Mouse (Mus musculus) 416B (cell line): ENCODE data around the gene Dab2.

ENCODE experiments used
- DNase-seq: peaks from one replicate; pipeline ENCODE4 v3.0.0; 2011; ENCODE audit warnings: low read depth

Dab2 gene

DNA sequence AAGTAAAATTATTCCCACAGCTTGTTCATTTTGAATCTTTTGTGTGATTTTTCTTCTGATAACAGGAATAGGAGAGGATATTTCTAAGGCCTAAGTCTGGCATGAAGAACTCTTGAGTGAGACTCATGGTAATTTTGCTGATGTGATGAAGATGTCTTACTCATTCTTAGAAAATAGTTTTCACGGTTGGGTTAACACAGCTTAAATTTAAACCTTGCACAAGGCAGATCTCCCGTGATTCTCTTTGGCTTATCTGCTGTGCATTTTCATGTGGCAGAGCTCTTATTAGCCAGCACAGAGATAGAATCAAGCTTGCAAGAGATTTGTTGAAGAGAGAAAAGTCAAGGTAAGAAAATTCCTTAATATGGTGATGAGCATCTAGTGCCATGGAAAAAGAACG is at the start of gene Dab2:
TSS of gene Dab2 (plus strand) at position 235 of the 400 bp plus-strand sequence.
- no peak for DNase-seq

DNA sequence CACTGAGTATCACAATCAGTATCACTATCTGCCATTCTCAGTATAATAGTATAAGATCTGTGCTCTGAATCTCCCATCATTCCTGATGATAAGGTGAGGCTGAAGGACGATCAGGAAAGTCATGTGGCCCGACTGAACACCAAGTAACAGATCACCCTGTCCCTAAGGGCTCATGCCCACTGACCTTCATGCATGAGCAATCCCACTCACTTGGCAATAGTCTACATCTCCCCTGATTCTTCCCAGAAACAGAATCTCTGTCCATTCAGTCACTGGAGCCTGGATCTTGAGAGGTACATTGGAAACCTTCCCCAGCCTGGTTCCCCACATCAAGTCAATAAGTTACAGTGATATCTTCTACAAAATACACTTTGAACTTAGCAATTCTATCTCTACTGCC is 46.1 kb upstream of the Dab2 start:
- no peak for DNase-seq

GRCm38 (mm10) chr15:6254383-6254782 is 45.2 kb upstream of the Dab2 start:
- no peak for DNase-seq

GRCm38 (mm10) chr15:6257049-6257448 is 42.5 kb upstream of the Dab2 start:
- peak; percentile 54 for DNase-seq

GRCm38 (mm10) chr15:6259957-6260740 is 39.4 kb upstream of the Dab2 start:
- DNase-seq: peak; percentile 68

DNA sequence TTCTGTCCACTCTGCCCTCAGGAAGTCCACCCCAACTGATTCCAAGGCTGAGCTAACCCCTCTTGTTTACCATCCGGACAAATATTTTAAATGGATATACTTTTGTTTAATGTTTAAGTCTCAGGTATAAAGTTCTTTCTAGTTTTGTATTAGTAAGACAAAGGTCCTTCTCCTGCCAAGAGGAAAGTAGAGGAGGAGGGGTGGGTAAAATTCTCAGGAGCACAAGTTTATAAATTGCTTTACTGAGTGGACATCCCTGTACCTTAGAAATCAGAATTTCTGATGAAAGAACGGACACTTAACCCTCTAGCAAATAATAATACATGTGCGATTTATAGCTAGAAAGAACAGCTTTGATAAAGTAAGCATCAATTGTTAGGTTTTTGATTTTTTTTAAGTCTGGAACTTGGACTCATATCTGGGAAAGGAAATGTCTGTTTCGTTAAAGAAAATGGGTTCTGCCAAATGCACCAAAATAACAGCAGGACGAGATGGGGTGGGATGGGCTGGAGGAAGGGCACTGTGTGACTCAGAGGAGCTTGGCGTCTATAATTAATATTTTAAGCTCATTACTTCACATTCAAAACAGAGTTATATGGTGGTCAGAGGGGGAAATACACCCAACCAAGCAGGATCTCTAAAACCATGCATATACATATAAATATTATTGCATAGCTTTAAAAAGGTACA is 38.7 kb upstream of the Dab2 start:
- no peak for DNase-seq

GRCm38 (mm10) chr15:6267147-6267758 is 32.3 kb upstream of the Dab2 start:
- DNase-seq: no peak

DNA sequence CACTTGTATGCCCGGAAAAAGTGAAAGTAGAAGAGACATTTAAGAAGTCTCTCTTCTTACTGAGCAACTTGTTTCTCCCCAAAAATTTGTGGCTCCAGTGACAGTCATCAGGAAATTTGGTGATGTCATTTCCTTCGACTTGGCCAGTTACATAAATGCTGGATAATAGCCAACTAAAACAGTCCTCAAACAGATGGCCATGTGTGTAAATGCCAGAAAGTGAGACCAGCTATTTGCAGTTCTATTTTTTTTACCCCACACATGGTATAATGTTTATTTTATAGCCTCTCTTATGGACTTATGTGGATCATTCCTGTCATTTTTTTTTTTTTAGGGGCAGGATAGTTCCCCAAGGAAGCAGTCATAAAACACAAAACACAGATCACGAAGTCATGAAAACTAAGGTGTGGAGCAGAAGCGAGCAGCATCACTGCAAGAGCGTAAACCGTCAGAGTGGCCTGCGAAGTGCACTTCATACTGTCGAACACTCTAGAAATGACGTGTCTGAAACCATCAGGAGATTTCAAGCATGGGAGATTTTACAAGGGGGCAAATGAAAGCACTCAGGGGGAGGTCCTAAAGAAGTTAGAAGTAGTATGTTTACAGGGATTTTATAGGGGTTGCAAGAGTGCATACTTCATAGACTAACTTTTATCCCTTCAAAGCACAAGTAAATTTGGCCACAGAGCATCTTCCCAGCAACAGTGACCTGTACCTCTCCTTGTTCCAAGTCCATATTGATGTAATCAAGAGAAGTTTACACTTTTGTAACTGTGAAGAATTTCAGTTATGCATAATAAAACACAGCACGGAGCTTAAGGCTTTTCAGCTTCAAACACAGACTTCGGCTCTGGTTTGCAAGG is 20.8 kb upstream of the Dab2 start:
- peak; percentile 68 for DNase-seq

GRCm38 (mm10) chr15:6280021-6280451 is 19.6 kb upstream of the Dab2 start:
- no peak for DNase-seq

DNA sequence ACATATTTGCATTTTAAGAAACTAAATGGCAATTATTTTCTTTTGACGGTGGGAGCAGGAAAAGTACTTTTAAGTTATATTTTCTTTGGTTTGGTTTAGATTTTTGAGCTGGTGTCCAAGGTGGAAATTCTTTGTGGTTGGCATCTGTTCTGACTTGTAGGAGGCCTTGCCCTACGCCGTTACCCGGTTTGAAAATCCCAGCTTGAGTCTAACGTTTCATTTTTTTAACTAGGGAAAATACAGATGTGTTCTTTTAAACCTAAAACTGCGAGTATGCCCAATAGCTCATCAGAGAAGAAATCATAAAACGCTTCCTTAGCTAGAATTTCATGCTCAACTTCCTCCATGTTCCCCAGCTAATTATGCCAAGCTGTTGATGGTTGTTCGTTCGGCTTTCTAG is 16.3 kb upstream of the Dab2 start:
- no peak for DNase-seq

GRCm38 (mm10) chr15:6296071-6296470 is 3.5 kb upstream of the Dab2 start:
- no peak for DNase-seq

DNA sequence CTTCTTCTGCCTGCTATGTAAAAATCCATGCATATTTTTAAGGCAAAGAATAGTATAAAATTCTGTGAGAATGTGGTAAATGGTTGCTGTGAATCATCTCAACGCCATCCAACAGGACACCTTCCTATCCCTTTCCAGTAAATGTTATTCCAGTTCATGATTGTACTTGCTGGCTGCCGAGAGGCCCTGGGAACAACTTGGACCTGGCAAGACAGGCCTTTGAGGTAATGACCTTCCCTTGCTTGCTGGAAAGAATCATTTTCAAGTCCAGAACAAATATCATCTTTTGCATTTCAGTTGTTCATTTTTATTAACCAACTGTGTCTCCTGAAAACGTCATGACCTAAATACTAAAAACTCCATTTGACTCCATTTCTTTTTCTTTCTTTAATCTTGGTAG is 862 bp upstream of the Dab2 start:
- DNase-seq: no peak

DNA sequence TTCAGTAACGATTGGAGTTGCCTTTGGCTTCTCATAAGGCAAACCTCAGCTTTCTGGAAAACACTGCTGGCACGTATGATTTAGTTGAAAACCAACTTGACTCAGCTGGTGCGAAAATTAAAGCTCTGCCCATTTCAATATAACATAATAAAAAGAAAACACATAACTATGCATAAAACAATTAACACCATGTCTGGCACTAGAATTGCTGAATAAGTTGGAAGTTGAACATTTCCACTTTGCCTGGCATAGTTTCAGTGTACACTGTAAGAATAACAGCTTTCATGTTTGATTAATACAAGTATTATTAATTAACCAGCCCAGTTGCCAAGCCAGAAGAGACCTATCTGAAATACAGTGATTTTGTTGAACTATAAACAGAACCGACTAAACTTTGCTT is 2.6 kb downstream of the Dab2 start:
- DNase-seq: no peak

DNA sequence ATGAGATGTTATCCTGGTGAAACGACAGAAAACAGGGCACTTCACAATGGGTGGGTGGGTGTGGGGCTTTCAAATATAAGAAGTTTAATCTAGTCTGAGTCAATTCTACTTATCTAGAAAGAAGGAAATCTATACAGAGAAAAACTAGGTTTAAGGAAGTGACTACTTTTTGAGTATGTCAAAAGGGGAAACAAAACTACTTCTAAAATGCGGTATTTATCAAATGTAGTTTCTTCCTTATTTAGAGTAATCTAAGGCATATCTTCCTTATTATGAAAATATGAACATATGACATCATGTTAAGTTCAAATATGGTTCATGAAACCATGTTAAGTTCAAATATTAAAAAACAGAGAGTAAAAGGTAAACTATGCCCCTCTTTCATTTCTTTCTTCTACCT is 4.2 kb downstream of the Dab2 start:
- DNase-seq: no peak

DNA sequence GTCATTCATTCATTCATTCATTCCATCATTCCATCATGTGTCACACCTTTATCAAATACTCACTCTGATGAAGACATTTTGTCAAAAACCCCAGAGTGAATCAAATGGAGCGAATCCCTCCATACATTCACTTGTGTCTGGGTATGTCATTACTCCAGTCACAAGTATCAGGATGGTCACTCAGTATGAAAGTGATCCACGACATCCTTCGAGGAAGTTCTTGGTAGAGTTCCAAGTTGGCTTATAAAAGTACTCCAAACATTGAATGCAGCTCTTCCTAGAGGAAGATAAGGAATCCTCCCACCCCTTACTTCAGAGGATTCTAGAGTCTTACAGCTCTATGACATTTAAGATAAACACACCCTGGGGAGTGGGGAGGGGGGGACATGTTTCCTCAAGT is 10.0 kb downstream of the Dab2 start:
- no peak for DNase-seq

DNA sequence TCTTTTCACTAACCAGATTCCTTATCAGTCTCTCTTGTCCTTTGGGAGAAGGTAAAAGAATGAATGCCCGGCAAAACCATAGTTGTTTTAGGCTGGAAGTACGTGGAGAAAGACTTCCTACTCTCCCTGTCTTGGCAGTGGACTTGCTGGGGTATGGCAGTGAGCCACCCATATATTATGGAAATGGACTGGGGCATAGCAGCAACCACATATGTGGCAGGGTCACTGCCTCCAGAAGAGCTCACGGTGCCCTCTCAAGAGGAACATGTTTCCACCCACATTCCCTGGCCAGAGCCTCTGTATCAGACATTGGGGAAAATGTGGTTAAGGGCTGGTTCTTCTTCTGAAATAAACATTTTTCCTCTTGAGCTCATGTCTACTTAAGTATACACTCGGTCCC is 10.8 kb downstream of the Dab2 start:
- no peak for DNase-seq

DNA sequence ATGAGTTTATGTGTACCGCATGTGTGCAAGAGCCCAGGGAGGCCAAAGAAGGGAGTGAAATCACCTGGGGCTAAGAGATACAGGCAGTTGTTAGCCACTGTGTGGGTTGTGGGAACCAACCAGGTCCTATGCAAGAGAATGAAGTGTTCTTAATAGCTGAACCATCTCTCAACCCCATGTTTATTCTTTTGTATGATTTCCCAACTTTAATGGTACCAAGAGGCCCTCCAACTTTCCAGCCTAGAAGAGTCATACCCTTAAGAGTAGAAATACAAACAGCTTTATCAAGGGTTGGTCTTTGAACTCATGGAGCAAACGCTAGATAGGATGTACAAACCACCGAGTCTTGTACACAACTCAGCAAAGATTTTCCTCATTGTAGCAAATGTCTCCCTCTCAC is 12.8 kb downstream of the Dab2 start:
- no peak for DNase-seq

GRCm38 (mm10) chr15:6319352-6319751 is 19.8 kb downstream of the Dab2 start:
- DNase-seq: no peak

DNA sequence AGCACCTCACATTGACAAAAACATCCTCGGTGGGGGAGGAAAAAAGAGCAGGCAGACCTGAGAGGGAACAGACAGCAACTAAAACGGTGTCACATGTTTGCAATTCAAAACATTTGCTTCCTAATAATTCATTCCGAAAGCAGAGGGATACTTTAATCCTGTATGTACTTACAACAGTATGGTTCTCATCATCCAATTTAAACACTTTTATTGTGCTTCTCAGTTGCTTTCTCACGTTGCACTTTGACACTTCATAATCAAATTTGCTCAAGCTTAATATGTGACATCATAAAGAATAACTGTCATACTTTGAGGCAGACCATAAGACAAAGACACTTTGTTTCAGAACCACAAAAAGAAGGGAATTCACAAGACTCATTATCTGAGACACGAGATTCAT is 20.9 kb downstream of the Dab2 start:
- DNase-seq: no peak

DNA sequence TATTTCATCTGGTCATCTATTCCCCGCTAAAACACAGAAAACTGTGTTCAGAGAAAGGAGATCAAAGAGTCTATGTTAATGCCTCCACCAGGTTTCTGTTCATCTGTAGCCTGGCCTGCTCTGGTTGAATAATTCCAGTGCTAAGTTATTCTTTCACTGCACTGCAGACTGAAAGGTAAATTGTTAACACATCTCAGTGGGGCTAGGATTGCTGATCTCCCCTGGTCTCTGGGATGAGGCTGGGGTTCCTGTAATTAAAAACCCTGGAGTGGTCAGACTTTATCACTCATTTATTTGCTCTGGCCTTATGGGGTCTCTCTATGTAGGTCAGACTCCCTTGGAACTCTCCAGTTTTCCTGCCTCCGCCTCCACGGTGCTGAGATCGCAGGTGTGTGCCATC is 21.7 kb downstream of the Dab2 start:
- no peak for DNase-seq

DNA sequence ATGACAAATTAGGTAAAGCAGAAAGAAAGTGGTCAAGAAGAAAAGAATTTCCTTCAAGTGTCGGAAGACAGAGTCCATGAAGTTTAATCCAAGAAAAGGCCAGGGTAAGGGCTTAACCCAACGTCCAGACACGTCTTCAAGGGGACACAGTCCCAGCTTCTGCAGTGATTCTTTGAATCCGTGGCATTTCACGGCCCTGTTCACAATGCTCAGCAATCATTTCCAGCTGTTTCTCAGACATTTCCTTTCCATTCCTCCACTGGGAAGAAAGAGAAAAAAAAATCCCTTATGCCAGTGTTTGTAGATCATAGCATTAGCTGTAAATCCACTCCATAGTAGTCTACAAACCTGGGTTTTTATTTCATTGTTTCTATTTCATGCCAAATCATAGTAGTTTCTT is 22.7 kb downstream of the Dab2 start:
- no peak for DNase-seq

DNA sequence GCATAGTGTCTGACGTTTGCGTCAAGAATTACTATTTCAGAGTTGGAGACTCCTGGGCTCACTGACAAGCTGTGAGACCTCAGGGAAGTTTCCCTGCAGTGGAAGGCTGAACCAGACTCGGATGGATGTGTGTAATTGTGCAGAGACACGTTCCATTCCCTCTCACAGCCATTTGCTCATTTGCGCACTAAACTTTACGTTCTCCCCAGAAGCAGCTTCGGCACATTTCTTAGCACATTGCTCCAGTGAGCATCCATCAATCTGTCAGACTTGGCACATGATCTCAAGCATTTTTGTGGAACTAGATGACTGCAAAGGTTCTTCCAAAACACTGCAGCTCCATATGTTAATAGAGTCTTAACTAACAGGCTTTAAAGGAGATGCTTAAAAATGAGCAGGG is 24.0 kb downstream of the Dab2 start:
- no peak for DNase-seq
